Mouse (Mus musculus) midbrain, postnatal 0 days (tissue): ENCODE measurements around the gene Slc6a18. TPM values are rescaled to one million over a fixed set of nuclear protein-coding genes. Genes with fewer than 3 reads are reported as not detected.

ENCODE experiments used
- ATAC-seq: fragments of 200-750 bp; cut with Nextera tagmentation; 2 replicates; pipeline ENCODE4 v1.8.0; 2017; ENCODE audit warnings: moderate number of reproducible peaks, mild to moderate bottlenecking, moderate TSS enrichment, moderate library complexity; ENCODE audit not compliant: low FRiP score
- DNase-seq: peaks from one replicate; pipeline ENCODE4 v3.0.0-alpha.2; 2015; ENCODE audit warnings: low spot score
- H3K27ac ChIP-seq: fragments of 300-500 bp; sonication (generic); 2 replicates; pipeline ENCODE4 v1.5.1; 2014; ENCODE audit warnings: low read depth, mild to moderate bottlenecking, low read length, mixed read lengths
- H3K27me3 ChIP-seq: fragments of 300-500 bp; sonication (generic); 2 replicates; pipeline ENCODE4 v1.6.1; 2014; ENCODE audit warnings: low read length, control low read depth, mixed read lengths; ENCODE audit not compliant: insufficient read depth
- H3K36me3 ChIP-seq: fragments of 300-500 bp; sonication (generic); 2 replicates; pipeline ENCODE4 v1.6.1; 2014; ENCODE audit warnings: low read length, control low read depth, mixed read lengths; ENCODE audit not compliant: insufficient read depth
- H3K4me1 ChIP-seq: fragments of 300-500 bp; sonication (generic); 2 replicates; pipeline ENCODE4 v1.6.1; 2014; ENCODE audit warnings: mild to moderate bottlenecking, control low read depth, antibody characterized with exemption, low read length, mixed read lengths; ENCODE audit not compliant: insufficient read depth
- H3K4me2 ChIP-seq: fragments of 300-500 bp; sonication (generic); 2 replicates; pipeline ENCODE4 v1.6.1; 2014; ENCODE audit warnings: low read depth, mild to moderate bottlenecking, low read length, mixed read lengths; ENCODE audit not compliant: poor library complexity, severe bottlenecking
- H3K4me3 ChIP-seq: fragments of 300-500 bp; sonication (generic); 2 replicates; pipeline ENCODE4 v1.5.1; 2014; ENCODE audit warnings: low read depth, mild to moderate bottlenecking, low read length, moderate library complexity
- H3K9ac ChIP-seq: fragments of 300-500 bp; sonication (generic); replicated peaks from 2 replicates; pipeline ENCODE4 v1.6.1; 2014; ENCODE audit warnings: mild to moderate bottlenecking, low read length, moderate library complexity, mixed read lengths; ENCODE audit not compliant: poor library complexity, severe bottlenecking
- H3K9me3 ChIP-seq: fragments of 300-500 bp; sonication (generic); 2 replicates; pipeline ENCODE4 v1.6.1; 2016; ENCODE audit warnings: low read length, control low read depth
- CTCF ChIP-seq: IDR thresholded peaks from 2 replicates; pipeline ENCODE4 v1.5.1; 2016; ENCODE audit warnings: antibody characterized with exemption, mild to moderate bottlenecking
- WGBS: fragments of 180-500 bp; shearing (Covaris S2); extraction: QIAGEN DNeasy Blood & Tissue Kit; methylation state at CpG from one replicate; pipeline ENCODE4 v1.1.7; 2014; 5-methylcytosine and 5-hydroxymethylcytosine counted together
- polyA plus RNA-seq: library from polyadenylated mRNA; unstranded; fragments of >200 nt; fragmentation: Nextera tagmentation; extraction: Ambion mirVana; gene quantifications from 2 replicates; pipeline ENCODE4 v1.2.1, GENCODE M21; 2015
- total RNA-seq: library from RNA; depleted of rRNA; stranded (reverse); fragments of >200 nt; gene quantifications from 2 replicates; pipeline ENCODE4 v1.2.3, GENCODE M21; 2014; rRNA removed

Slc6a18 gene
- not detected in 2 replicates for total RNA-seq
- not detected in 2 replicates for polyA plus RNA-seq

GRCm38 (mm10) chr13:73677853-73678252 lies at the start of gene Slc6a18:
TSS of gene Slc6a18 (minus strand) at chr13:73678023.
- H3K4me3 ChIP-seq = no peak within 1 kb of the TSS
- no peak within 1 kb of the TSS for H3K9ac ChIP-seq
- no peaks in the 10 kb centered on the region for H3K27me3 ChIP-seq
- DNase-seq (no peak), ATAC-seq (no peak)
- no peaks in the 10 kb centered on the region for H3K36me3 ChIP-seq
- no peaks in the 10 kb centered on the region for H3K9me3 ChIP-seq
- 87% methylated on average over 3 of the region's 3 CpGs for WGBS
- H3K27ac ChIP-seq = no peak within 1 kb of the TSS
- no peak within 1 kb of the TSS for H3K4me2 ChIP-seq
- TF ChIP-seq CTCF = no peak
- no peaks in the 10 kb centered on the region for H3K4me1 ChIP-seq

- TF ChIP-seq CTCF = no peak
- no peak overlapping the region for H3K9ac ChIP-seq
- H3K4me2 ChIP-seq = no peak overlapping the region
- 72% methylated on average over 5 of the region's 5 CpGs for WGBS
- no peak overlapping the region for H3K4me3 ChIP-seq
- ATAC-seq (no peak), DNase-seq (no peak)
- no peaks in the 10 kb centered on the region for H3K36me3 ChIP-seq
- H3K27ac ChIP-seq = no peak overlapping the region
- H3K27me3 ChIP-seq = no peaks in the 10 kb centered on the region
- H3K9me3 ChIP-seq = no peaks in the 10 kb centered on the region
- H3K4me1 ChIP-seq = no peaks in the 10 kb centered on the region
Observed at GRCm38 (mm10) chr13:73725315-73725714, 47.5 kb upstream of the Slc6a18 start.

GRCm38 (mm10) chr13:73723081-73723668 lies 45.4 kb upstream of the Slc6a18 start:
- DNase-seq (peak; percentile 49), ATAC-seq (peak; percentile 38)
- Histone ChIP-seq H3K36me3 (no peaks in the 10 kb centered on the region), H3K4me2 (no peak overlapping the region), H3K9ac (no peak overlapping the region), H3K27ac (no peak overlapping the region), H3K9me3 (no peaks in the 10 kb centered on the region), H3K4me3 (no peak overlapping the region), H3K27me3 (no peaks in the 10 kb centered on the region), H3K4me1 (no peaks in the 10 kb centered on the region)
- peak; percentile 79 for TF ChIP-seq CTCF
- WGBS = 44% methylated on average over 8 of the region's 8 CpGs

GRCm38 (mm10) chr13:73720241-73720640 lies 42.4 kb upstream of the Slc6a18 start:
- no peaks in the 10 kb centered on the region for H3K36me3 ChIP-seq
- H3K4me2 ChIP-seq = no peak overlapping the region
- no peaks in the 10 kb centered on the region for H3K9me3 ChIP-seq
- DNase-seq (no peak), ATAC-seq (no peak)
- H3K27me3 ChIP-seq = no peaks in the 10 kb centered on the region
- no peak overlapping the region for H3K27ac ChIP-seq
- H3K4me3 ChIP-seq = no peak overlapping the region
- TF ChIP-seq CTCF = no peak
- 89% methylated on average over 4 of the region's 4 CpGs for WGBS
- H3K9ac ChIP-seq = no peak overlapping the region
- no peaks in the 10 kb centered on the region for H3K4me1 ChIP-seq

GRCm38 (mm10) chr13:73718225-73718624 lies 40.4 kb upstream of the Slc6a18 start:
- Histone ChIP-seq H3K4me1 (no peaks in the 10 kb centered on the region), H3K9me3 (no peaks in the 10 kb centered on the region), H3K9ac (no peak overlapping the region), H3K36me3 (no peaks in the 10 kb centered on the region), H3K27ac (no peak overlapping the region), H3K27me3 (no peaks in the 10 kb centered on the region), H3K4me3 (no peak overlapping the region), H3K4me2 (no peak overlapping the region)
- DNase-seq = peak; percentile 94
- 5% methylated on average over 2 of the region's 2 CpGs for WGBS
- TF ChIP-seq CTCF = peak; percentile 98
- ATAC-seq = peak; percentile 54; the same call in 1 of the 2 replicates

GRCm38 (mm10) chr13:73714020-73714419 lies 36.2 kb upstream of the Slc6a18 start:
- H3K9ac ChIP-seq = no peak overlapping the region
- H3K4me3 ChIP-seq = no peak overlapping the region
- H3K27me3 ChIP-seq = no peaks in the 10 kb centered on the region
- no peak overlapping the region for H3K4me2 ChIP-seq
- ATAC-seq (no peak), DNase-seq (peak; percentile 45)
- WGBS = 76% methylated on average over 2 of the region's 2 CpGs
- peak; percentile 62 for TF ChIP-seq CTCF
- no peaks in the 10 kb centered on the region for H3K4me1 ChIP-seq
- H3K27ac ChIP-seq = no peak overlapping the region
- H3K9me3 ChIP-seq = no peaks in the 10 kb centered on the region
- H3K36me3 ChIP-seq = no peaks in the 10 kb centered on the region
